Mouse (Mus musculus) forebrain, postnatal 0 days (tissue): ENCODE measurements at regions not wholly inside any gene's neighbourhood (a gene's known extent, or its start where the extent isn't known, plus 50 kb on each side); places are given as distances from the start of the nearest gene placed in this dataset.
A peak's percentile ranks its signal among the peaks of the same experiment; 100 is the strongest.

Experiments
- ATAC-seq: fragments of 200-750 bp; cut with Nextera tagmentation; 2 replicates; pipeline ENCODE4 v1.8.0; 2017; ENCODE audit warnings: mild to moderate bottlenecking, moderate library complexity
- DNase-seq: peaks from one replicate; pipeline ENCODE4 v3.0.0-alpha.2; 2015
- H3K27ac ChIP-seq: fragments of 300-500 bp; sonication (generic); 2 replicates; pipeline ENCODE4 v1.5.1; 2014; ENCODE audit warnings: low read depth, mild to moderate bottlenecking, antibody characterized with exemption, low read length, moderate library complexity, mixed read lengths
- H3K27me3 ChIP-seq: fragments of 300-500 bp; sonication (generic); 2 replicates; pipeline ENCODE4 v1.6.1; 2014; ENCODE audit warnings: mild to moderate bottlenecking, low read length, mixed read lengths; ENCODE audit not compliant: insufficient read depth
- H3K36me3 ChIP-seq: fragments of 300-500 bp; sonication (generic); 2 replicates; pipeline ENCODE4 v1.6.1; 2014; ENCODE audit warnings: mild to moderate bottlenecking, moderate library complexity; ENCODE audit not compliant: insufficient read depth
- H3K4me1 ChIP-seq: fragments of 300-500 bp; sonication (generic); 2 replicates; pipeline ENCODE4 v1.6.1; 2014; ENCODE audit warnings: antibody characterized with exemption; ENCODE audit not compliant: insufficient read depth
- H3K4me2 ChIP-seq: fragments of 300-500 bp; sonication (generic); 2 replicates; pipeline ENCODE4 v1.6.1; 2014; ENCODE audit warnings: low read depth, mild to moderate bottlenecking, moderate library complexity
- H3K4me3 ChIP-seq: fragments of 300-500 bp; sonication (generic); 2 replicates; pipeline ENCODE4 v1.5.1; 2014; ENCODE audit warnings: low read depth, low read length, mixed read lengths
- H3K9ac ChIP-seq: fragments of 300-500 bp; sonication (generic); 2 replicates; pipeline ENCODE4 v1.6.1; 2014; ENCODE audit warnings: mild to moderate bottlenecking
- H3K9me3 ChIP-seq: fragments of 300-500 bp; sonication (generic); 2 replicates; pipeline ENCODE4 v1.6.1; 2016; ENCODE audit warnings: low read length
- CTCF ChIP-seq: sonication (generic); IDR thresholded peaks from 2 replicates; pipeline ENCODE4 v1.5.1; 2016; ENCODE audit warnings: antibody characterized with exemption, control low read depth, low read depth
- WGBS: fragments of 180-500 bp; shearing (Covaris S2); extraction: QIAGEN DNeasy Blood & Tissue Kit; methylation state at CpG from one replicate; pipeline ENCODE4 v1.1.7; 2014; 5-methylcytosine and 5-hydroxymethylcytosine counted together

GRCm38 (mm10) chr1:73381578-73381977, 365.9 kb upstream of the Tnp1 start:
- Histone ChIP-seq H3K4me1 (no peaks in the 10 kb centered on the region), H3K4me2 (no peak overlapping the region), H3K4me3 (no peak overlapping the region), H3K36me3 (no peaks in the 10 kb centered on the region), H3K27ac (no peak overlapping the region), H3K9ac (no peak overlapping the region), H3K9me3 (no peaks in the 10 kb centered on the region), H3K27me3 (no peaks in the 10 kb centered on the region)
- 90% methylated on average over 9 of the region's 9 CpGs for WGBS
- ATAC-seq, result no peak
- no peak for DNase-seq
- TF ChIP-seq CTCF, result no peak

GRCm38 (mm10) chr1:73374531-73375375, 359.0 kb upstream of the Tnp1 start:
- no peaks in the 10 kb centered on the region for H3K4me1 ChIP-seq
- 87% methylated on average over 7 of the region's 7 CpGs for WGBS
- no peak for TF ChIP-seq CTCF
- no peaks in the 10 kb centered on the region for H3K27me3 ChIP-seq
- no peaks in the 10 kb centered on the region for H3K36me3 ChIP-seq
- DNase-seq (no peak), ATAC-seq (no peak)
- no peaks in the 10 kb centered on the region for H3K9me3 ChIP-seq
- no peak overlapping the region for H3K27ac ChIP-seq
- H3K9ac ChIP-seq, result no peak overlapping the region
- no peak overlapping the region for H3K4me2 ChIP-seq
- H3K4me3 ChIP-seq, result no peak overlapping the region

- Histone ChIP-seq H3K27me3 (no peaks in the 10 kb centered on the region), H3K9ac (no peak overlapping the region), H3K36me3 (no peaks in the 10 kb centered on the region), H3K4me1 (no peaks in the 10 kb centered on the region), H3K27ac (no peak overlapping the region), H3K4me3 (no peak overlapping the region), H3K9me3 (no peaks in the 10 kb centered on the region), H3K4me2 (no peak overlapping the region)
- no peak for TF ChIP-seq CTCF
- ATAC-seq (no peak), DNase-seq (no peak)
- WGBS, result 75% methylated on average over 5 of the region's 5 CpGs
Measured at GRCm38 (mm10) chr1:73368222-73368621, 352.5 kb upstream of the Tnp1 start.

- H3K27me3 ChIP-seq, result no peaks in the 10 kb centered on the region
- no peak overlapping the region for H3K9ac ChIP-seq
- WGBS, result 63% methylated on average over 4 of the region's 4 CpGs
- H3K36me3 ChIP-seq, result no peaks in the 10 kb centered on the region
- H3K9me3 ChIP-seq, result no peaks in the 10 kb centered on the region
- TF ChIP-seq CTCF, result no peak
- ATAC-seq (no peak), DNase-seq (no peak)
- H3K4me2 ChIP-seq, result no peak overlapping the region
- H3K4me3 ChIP-seq, result no peak overlapping the region
- no peak overlapping the region for H3K27ac ChIP-seq
- no peaks in the 10 kb centered on the region for H3K4me1 ChIP-seq
Measured at GRCm38 (mm10) chr1:73365842-73366241, 350.1 kb upstream of the Tnp1 start.

GRCm38 (mm10) chr1:73364300-73364683, 348.6 kb upstream of the Tnp1 start:
- Histone ChIP-seq H3K36me3 (no peaks in the 10 kb centered on the region), H3K27me3 (no peaks in the 10 kb centered on the region), H3K27ac (no peak overlapping the region), H3K9ac (no peak overlapping the region), H3K4me2 (no peak overlapping the region), H3K4me3 (no peak overlapping the region), H3K9me3 (no peaks in the 10 kb centered on the region), H3K4me1 (no peaks in the 10 kb centered on the region)
- WGBS, result 42% methylated on average over 7 of the region's 7 CpGs
- no peak for ATAC-seq
- no peak for DNase-seq
- TF ChIP-seq CTCF, result no peak

GRCm38 (mm10) chr1:73363549-73364299, 348.0 kb upstream of the Tnp1 start:
- H3K27me3 ChIP-seq, result no peaks in the 10 kb centered on the region
- no peak overlapping the region for H3K9ac ChIP-seq
- no peak overlapping the region for H3K4me3 ChIP-seq
- peak overlapping the region; percentile 8; the same call in 1 of the 2 replicates for H3K4me2 ChIP-seq
- TF ChIP-seq CTCF, result no peak
- no peaks in the 10 kb centered on the region for H3K36me3 ChIP-seq
- DNase-seq (peak; percentile 34), ATAC-seq (peak; percentile 79)
- H3K4me1 ChIP-seq, result no peaks in the 10 kb centered on the region
- H3K9me3 ChIP-seq, result no peaks in the 10 kb centered on the region
- H3K27ac ChIP-seq, result no peak overlapping the region
- WGBS, result 7% methylated on average over 7 of the region's 7 CpGs

- Histone ChIP-seq H3K27ac (no peak overlapping the region), H3K27me3 (no peaks in the 10 kb centered on the region), H3K4me3 (no peak overlapping the region), H3K4me1 (no peaks in the 10 kb centered on the region), H3K9me3 (no peaks in the 10 kb centered on the region), H3K4me2 (no peak overlapping the region), H3K36me3 (no peaks in the 10 kb centered on the region), H3K9ac (no peak overlapping the region)
- ATAC-seq (no peak), DNase-seq (no peak)
- no peak for TF ChIP-seq CTCF
- 74% methylated on average over 1 of the region's 1 CpGs for WGBS
Measured at GRCm38 (mm10) chr1:73362122-73362521, 346.4 kb upstream of the Tnp1 start.
